Mouse (Mus musculus): ENCODE measurements around the gene Ifi205.

GRCm38 (mm10) chr1:173977622-173978021 lies 54.0 kb downstream of the Ifi205 start:
- no peak for TF ChIP-seq CTCF (IDR thresholded peaks at IDR 0.05; ENCODE audit: low read depth, low read length)
- TF ChIP-seq POLR2A (IDR thresholded peaks at IDR 0.05; ENCODE audit: borderline replicate concordance, low read depth, low read length), result no peak
